Mouse (Mus musculus) embryonic fibroblast, embryonic 13.5 days (primary cell): Measurements from ENCODE around the gene Tfap2e. TPM values are rescaled to one million over a fixed set of nuclear protein-coding genes. Genes with fewer than 3 reads are reported as not detected.

Experiments used
- H3K27ac ChIP-seq: 2 replicates; pipeline ENCODE4 v1.5.1; 2012; ENCODE audit warnings: low read length, control low read depth, inconsistent platforms; ENCODE audit not compliant: insufficient read depth
- H3K4me1 ChIP-seq: 2 replicates; pipeline ENCODE4 v1.6.1; 2011; ENCODE audit warnings: low read length; ENCODE audit not compliant: control insufficient read depth, insufficient read depth
- H3K4me3 ChIP-seq: 2 replicates; pipeline ENCODE4 v1.5.1; 2011; ENCODE audit warnings: mild to moderate bottlenecking, control low read depth, low read length; ENCODE audit not compliant: insufficient read depth
- CTCF ChIP-seq: IDR thresholded peaks from 2 replicates; pipeline ENCODE4 v1.5.1; 2011; ENCODE audit warnings: mild to moderate bottlenecking, control low read depth, low read length, moderate library complexity, borderline replicate concordance; ENCODE audit not compliant: insufficient read depth
- POLR2A ChIP-seq: IDR thresholded peaks from 2 replicates; pipeline ENCODE4 v1.6.1; 2011; ENCODE audit warnings: low read depth, mild to moderate bottlenecking, control low read depth, low read length, moderate library complexity
- polyA plus RNA-seq: library from polyadenylated mRNA; stranded (reverse); fragments of >200 nt; gene quantifications from 2 replicates; pipeline ENCODE4 v1.2.4, GENCODE M21; 2011; ENCODE audit warnings: low read depth; ENCODE audit not compliant: missing spikeins, insufficient read length

Gene Tfap2e
- polyA plus RNA-seq, 1 experiment: not detected

DNA sequence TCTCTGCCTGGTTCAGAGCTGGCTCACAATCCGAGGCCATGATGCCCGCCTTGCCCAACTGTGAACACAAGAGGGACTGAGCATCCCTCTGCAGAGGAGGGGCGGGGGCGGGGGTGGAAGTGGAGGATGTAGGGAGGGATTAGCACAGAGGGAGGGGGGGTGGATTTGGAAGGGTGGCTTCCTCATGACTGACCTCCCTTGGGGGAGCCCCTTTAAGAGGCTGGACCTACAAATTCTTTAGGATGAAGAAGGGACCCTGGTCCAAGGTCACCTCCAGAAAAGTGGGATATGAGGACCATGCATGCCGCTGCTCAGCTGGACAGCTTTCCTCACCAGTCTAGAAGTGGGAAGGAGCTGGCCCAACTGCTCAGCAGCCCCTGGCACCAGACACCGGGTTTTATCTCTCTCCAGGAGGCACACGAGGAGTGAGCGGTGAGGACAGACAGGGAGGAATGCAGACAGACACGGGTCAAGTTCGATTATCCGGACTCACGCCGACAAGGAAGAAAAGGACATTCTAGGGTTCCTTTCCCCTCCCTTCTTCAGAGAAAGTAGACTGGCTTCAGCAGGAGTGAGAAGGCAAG lies 16.1 kb upstream of the Tfap2e start:
- H3K4me3 ChIP-seq: peak overlapping the region; percentile 84
- H3K27ac ChIP-seq: no peak overlapping the region
- TF ChIP-seq CTCF (no peak), POLR2A (no peak)
- peaks cover 3% of the 10 kb centered on the region; the same call in 1 of the 2 replicates for H3K4me1 ChIP-seq

DNA sequence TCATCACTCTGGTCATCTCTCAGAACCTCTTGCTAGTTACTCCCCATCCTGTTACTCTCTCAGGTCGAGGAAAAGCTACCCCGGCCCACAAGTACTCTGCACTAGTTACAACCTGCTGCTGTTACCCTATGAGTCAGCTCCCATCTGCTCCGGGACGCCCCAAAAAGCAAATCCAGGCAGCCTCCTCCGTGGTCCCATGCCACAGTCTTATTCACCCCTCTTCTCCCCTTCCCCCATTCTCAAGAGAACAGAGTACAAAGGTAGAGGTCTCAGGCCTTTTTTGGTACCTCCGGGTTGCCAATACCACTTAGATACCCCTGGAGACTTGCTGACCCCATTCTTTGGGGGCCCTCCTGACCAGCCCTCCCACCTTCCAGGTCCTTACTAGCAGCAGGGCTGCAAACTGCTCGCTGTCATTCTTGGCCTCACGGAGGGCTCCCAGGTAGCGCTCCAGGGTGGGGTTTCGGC lies 15.6 kb upstream of the Tfap2e start:
- TF ChIP-seq CTCF: no peak
- TF ChIP-seq POLR2A: no peak
- peaks cover 3% of the 10 kb centered on the region; the same call in 1 of the 2 replicates for H3K4me1 ChIP-seq
- H3K27ac ChIP-seq: no peak overlapping the region
- H3K4me3 ChIP-seq: peak overlapping the region; percentile 84; the same call in 1 of the 2 replicates

DNA sequence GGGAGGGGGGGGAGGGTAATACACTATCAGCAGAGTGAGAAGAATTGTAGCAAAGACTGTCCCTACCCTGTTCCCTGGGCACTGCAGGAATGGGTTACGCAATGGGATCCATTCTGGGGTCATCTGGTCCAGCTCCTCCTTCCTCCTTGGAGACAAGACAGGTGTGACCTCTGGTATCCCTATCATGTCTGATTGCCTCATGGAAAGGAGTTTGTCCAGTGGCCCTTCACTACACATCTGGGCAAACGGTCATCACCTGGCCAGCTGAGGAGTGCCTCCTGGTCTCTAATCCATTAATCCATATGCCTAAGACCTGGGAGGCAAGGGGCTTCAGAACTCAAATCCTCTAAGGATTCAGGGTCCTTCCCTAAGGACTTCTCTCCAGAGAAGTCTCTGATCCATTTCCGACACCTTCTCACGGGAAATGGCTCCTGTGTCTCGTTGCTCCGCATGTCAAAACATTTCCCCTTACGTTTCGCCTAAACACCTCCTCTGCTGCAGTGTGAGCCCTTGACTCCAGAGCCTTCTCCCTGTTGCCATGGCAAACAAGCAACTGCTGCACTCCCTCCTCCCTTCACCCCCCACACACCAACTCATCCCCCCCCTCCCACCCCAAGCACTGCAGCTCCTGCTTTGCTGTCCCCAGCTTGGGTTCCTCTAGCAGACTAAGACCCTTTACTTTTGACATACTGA lies 15.0 kb upstream of the Tfap2e start:
- peaks cover 3% of the 10 kb centered on the region; the same call in 1 of the 2 replicates for H3K4me1 ChIP-seq
- TF ChIP-seq POLR2A (no peak), CTCF (no peak)
- no peak overlapping the region for H3K4me3 ChIP-seq
- H3K27ac ChIP-seq: no peak overlapping the region

DNA sequence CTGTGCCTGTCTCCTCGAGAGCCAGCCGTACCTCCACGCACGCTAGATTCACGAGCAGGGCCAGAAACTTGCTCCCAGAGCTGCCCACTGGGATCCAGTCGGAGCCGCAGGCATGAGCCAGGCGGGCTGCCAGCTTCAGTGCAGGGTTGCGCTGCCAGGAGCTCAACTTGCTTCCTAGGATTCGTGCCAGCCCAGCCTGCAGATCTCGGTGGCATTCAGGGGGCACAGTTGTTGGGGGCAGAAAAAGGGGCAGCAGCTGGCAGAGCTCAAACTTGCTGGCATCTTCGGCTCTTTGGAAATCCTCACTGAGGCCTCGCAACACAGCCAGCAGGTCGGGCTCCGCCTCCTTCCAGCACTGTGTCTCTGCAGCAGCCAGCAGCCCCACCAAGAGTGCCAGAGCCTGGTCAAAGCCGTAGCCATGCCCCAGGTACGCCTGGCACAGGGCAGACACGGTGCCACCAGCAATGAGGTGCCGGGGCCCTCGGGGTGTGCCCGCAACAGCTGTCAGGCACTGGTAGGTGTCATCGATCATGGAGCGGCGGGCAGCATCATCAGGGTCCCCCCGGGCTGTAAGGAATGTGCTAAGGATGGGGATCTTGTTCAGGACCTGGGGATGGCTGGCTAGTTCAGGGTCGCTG lies 14.1 kb upstream of the Tfap2e start:
- Histone ChIP-seq H3K4me1 (peaks cover 3% of the 10 kb centered on the region; the same call in 1 of the 2 replicates), H3K27ac (no peak overlapping the region), H3K4me3 (no peak overlapping the region)
- TF ChIP-seq CTCF (no peak), POLR2A (no peak)

DNA sequence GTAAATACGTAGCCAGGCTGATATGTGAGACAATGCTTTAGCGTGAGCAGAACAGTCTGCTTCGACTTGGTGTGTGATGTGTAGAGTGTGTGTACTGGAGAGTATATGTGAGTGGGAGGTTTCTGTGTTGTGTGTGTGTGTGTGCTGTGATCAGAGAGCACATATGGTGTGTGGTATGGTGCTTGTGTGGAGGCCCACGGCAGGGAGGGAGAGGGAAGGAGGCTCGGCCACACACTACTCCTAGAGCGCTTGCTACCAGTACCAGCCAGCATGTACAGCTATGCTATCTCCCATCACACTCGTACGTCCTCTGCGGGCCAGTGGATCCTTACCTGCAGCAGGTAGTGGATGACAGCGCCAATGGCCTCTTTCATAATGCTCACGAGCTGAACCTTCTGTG lies 13.5 kb upstream of the Tfap2e start:
- TF ChIP-seq CTCF: no peak
- no peak for TF ChIP-seq POLR2A
- H3K4me3 ChIP-seq: no peak overlapping the region
- H3K4me1 ChIP-seq: no peaks in the 10 kb centered on the region
- H3K27ac ChIP-seq: no peak overlapping the region

DNA sequence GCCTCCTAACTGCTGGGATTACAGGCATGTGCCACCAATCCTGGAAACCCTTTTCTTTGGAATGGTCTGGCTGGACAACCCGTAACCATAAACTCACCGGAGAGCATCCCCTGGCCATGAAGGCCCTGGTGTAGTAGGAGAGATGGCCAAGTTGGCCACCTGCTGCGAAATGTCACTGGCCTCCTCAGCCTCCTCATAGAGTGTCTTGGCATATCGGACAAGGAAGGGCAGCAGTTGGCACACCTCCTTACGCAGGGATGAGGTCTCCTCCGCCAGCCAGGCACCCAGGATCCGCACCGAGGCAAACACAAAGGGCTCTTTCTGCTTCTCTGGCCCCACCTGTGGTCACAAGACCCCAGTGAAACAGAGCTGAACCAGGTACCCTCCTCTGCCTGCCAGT lies 12.3 kb upstream of the Tfap2e start:
- TF ChIP-seq CTCF (no peak), POLR2A (no peak)
- H3K27ac ChIP-seq: no peak overlapping the region
- H3K4me3 ChIP-seq: no peak overlapping the region
- H3K4me1 ChIP-seq: no peaks in the 10 kb centered on the region

DNA sequence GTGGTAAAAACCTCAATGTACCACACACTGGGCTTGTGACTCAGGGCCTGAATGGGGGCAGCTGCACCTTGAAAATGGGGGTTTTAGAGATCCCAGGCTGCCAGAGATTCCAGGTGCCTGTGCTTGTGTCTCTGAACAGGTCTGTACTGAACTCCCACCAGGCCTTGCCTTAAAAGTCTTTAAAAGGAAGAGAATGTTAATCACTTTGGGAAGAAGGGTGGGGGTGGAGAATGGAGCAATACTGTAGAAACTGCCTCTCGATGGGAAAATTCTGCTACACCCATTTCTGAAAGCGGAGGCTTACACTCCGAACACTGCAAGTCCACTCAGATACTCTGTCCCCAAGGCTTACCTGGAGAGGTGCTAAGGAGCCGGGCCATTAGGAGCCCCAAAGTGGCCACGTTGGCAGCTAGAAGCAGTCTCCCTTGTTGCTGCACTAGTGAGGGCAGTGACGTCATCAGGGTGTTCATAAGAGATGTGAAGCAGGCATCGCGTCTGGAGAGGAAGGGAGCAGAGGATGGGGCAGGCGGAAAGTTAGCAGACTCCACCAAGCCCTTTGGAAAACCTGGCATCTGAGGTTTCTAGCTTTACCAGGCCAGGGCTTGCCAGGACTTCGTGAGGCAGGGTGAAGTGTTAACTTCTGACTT lies 10.3 kb upstream of the Tfap2e start:
- Histone ChIP-seq H3K27ac (no peak overlapping the region), H3K4me3 (no peak overlapping the region), H3K4me1 (no peaks in the 10 kb centered on the region)
- no peak for TF ChIP-seq CTCF
- TF ChIP-seq POLR2A: no peak

DNA sequence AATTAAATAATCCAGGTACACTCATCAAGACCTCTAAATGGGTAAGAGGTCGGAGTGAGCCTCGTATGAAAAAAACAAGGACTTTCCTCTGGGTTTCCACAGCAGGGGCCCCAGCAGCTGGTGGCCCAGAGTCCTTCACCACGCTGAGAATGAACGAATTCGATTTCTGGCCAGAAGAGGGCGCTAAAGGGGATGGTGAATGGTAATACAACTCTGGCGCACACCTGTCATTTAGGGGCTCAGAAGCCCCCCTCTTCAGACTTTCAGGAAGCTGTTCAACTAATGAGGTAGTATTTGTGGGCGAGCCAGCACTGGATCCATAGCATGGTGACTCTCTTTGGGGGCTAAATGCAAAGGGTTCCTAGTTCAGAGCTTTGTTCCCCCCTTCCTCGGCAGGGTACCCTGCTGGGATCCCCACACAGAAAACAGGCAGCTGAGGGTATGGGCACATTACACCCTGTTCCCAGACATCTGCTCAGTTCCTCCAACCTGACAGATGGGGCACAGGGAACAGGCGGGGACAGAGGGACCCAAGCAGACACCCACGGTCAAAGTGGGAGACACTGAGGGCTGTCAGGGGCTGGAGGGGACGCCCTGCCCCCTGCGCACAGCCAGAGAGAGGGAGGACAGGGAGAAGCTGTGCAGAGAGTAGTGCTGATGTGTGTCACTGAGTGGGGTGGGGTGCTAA lies 9.6 kb upstream of the Tfap2e start:
- Histone ChIP-seq H3K27ac (no peak overlapping the region), H3K4me1 (no peaks in the 10 kb centered on the region), H3K4me3 (no peak overlapping the region)
- TF ChIP-seq CTCF (peak; percentile 17; the same call in 1 of the 2 replicates), POLR2A (no peak)

DNA sequence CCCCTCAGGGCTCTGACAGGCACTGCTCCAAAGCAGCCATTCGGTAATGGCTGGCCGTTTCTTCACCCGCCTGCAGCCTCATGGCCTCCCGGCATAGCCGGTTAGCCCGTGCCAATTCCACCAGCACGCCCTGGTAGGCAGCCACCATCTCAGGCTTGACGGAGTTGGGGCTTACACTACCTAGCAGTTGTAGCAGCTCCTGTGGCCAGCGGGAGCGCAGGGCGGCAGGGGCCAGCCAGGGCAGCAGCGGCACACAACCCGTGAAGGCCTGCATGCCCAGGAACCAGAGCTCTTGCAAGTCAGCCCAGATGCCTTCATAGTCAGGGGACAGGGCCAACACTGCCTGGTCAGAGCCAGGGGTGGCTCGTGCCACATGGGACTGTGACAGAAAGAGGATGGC lies 8.8 kb upstream of the Tfap2e start:
- Histone ChIP-seq H3K4me1 (no peaks in the 10 kb centered on the region), H3K4me3 (no peak overlapping the region), H3K27ac (no peak overlapping the region)
- TF ChIP-seq POLR2A (no peak), CTCF (no peak)
